ENCODE assay signal across 13 mouse cellular contexts in genomic region chr17:31836772-31837171, GRCm38 (mm10). TPM values are rescaled to one million over a fixed set of nuclear protein-coding genes. Genes with fewer than 3 reads are reported as not detected.
DNase-seq lines count a peak whose midpoint lies in the region; ATAC-seq and TF ChIP-seq lines count a peak whose summit lies in the region.
"Had no signal": no experiment of that assay in that cellular context is flagged by ENCODE, and none has a peak within 500 bp of the region (broad histone marks: within the 10 kb centered on the region; RNA-seq: fewer than 3 reads in every experiment).

No protein-coding gene starts in this region.

- H3K36me3 ChIP-seq in heart, embryonic 15.5 days: no peaks in the 10 kb centered on the region
- no peaks in the 10 kb centered on the region for H3K36me3 ChIP-seq in lung, postnatal 0 days (ENCODE audit: insufficient read depth, low read length)
- no peaks in the 10 kb centered on the region for H3K36me3 ChIP-seq in stomach, embryonic 15.5 days
- no peaks in the 10 kb centered on the region for H3K36me3 ChIP-seq in hindbrain, embryonic 11.5 days (ENCODE audit: control insufficient read depth, insufficient read depth, low read length)
- no peaks in the 10 kb centered on the region for H3K36me3 ChIP-seq in forebrain, embryonic 14.5 days (ENCODE audit: control insufficient read depth, insufficient read depth, low read length)

- whole genome bisulfite sequencing in heart, embryonic 15.5 days: 66% methylated on average over 7 of the region's 7 CpGs
- WGBS in lung, postnatal 0 days: 53% methylated on average over 7 of the region's 7 CpGs
- 46% methylated on average over 7 of the region's 7 CpGs for WGBS in lung, adult 2 months
- 52% methylated on average over 7 of the region's 7 CpGs for WGBS in stomach, embryonic 15.5 days
- WGBS in hindbrain, embryonic 11.5 days: 72% methylated on average over 7 of the region's 7 CpGs
- WGBS in forebrain, embryonic 14.5 days: 84% methylated on average over 7 of the region's 7 CpGs

- no peaks in the 10 kb centered on the region for H3K9me3 ChIP-seq in heart, embryonic 15.5 days (replicated peaks)
- H3K9me3 ChIP-seq in lung, postnatal 0 days (ENCODE audit: low read length): no peaks in the 10 kb centered on the region
- H3K9me3 ChIP-seq in stomach, embryonic 15.5 days: no peaks in the 10 kb centered on the region
- no peaks in the 10 kb centered on the region for H3K9me3 ChIP-seq in hindbrain, embryonic 11.5 days (ENCODE audit: control insufficient read depth, low read length)
- H3K9me3 ChIP-seq in forebrain, embryonic 14.5 days (replicated peaks; ENCODE audit: control insufficient read depth, low read length): no peaks in the 10 kb centered on the region

- peaks cover 59% of the 10 kb centered on the region for H3K4me1 ChIP-seq in heart, embryonic 15.5 days (replicated peaks)
- H3K4me1 ChIP-seq in lung, postnatal 0 days (ENCODE audit: insufficient read depth, low read depth, low read length): peaks cover 53% of the 10 kb centered on the region
- H3K4me1 ChIP-seq in lung, adult 2 months (ENCODE audit: control insufficient read depth, insufficient read depth, low read length): peaks cover 31% of the 10 kb centered on the region
- peaks cover 33% of the 10 kb centered on the region for H3K4me1 ChIP-seq in stomach, embryonic 15.5 days
- no peaks in the 10 kb centered on the region for H3K4me1 ChIP-seq in hindbrain, embryonic 11.5 days (replicated peaks; ENCODE audit: control insufficient read depth, insufficient read depth, low read length)
- H3K4me1 ChIP-seq in forebrain, embryonic 14.5 days (ENCODE audit: control insufficient read depth, insufficient read depth, low read length): no peaks in the 10 kb centered on the region

- ATAC-seq in heart, embryonic 15.5 days (replicated peaks; ENCODE audit: insufficient number of reproducible peaks, insufficient read depth, low FRiP score, low read depth): no peak
- no peak for ATAC-seq in lung, postnatal 0 days
- no peak for ATAC-seq in stomach, embryonic 15.5 days (ENCODE audit: insufficient read depth, low FRiP score, low read depth)
- no peak for ATAC-seq in hindbrain, embryonic 11.5 days (ENCODE audit: low FRiP score)
- ATAC-seq in forebrain, embryonic 14.5 days: no peak
- ATAC-seq: CD4-positive, CD25-positive, alpha-beta regulatory T cell, adult 4 months had no signal

- TF ChIP-seq EP300 in lung, postnatal 0 days (IDR thresholded peaks at IDR 0.05): no peak

- no peaks in the 10 kb centered on the region for H3K27me3 ChIP-seq in heart, embryonic 15.5 days
- H3K27me3 ChIP-seq in lung, postnatal 0 days (replicated peaks; ENCODE audit: insufficient read depth, low read length): no peaks in the 10 kb centered on the region
- H3K27me3 ChIP-seq in stomach, embryonic 15.5 days (replicated peaks): no peaks in the 10 kb centered on the region
- no peaks in the 10 kb centered on the region for H3K27me3 ChIP-seq in hindbrain, embryonic 11.5 days (ENCODE audit: control insufficient read depth, insufficient read depth, low read length)
- no peaks in the 10 kb centered on the region for H3K27me3 ChIP-seq in forebrain, embryonic 14.5 days (replicated peaks; ENCODE audit: control insufficient read depth, insufficient read depth, low read length)

- no peak overlapping the region for H3K4me3 ChIP-seq in heart, embryonic 15.5 days
- no peak overlapping the region for H3K4me3 ChIP-seq in lung, postnatal 0 days (ENCODE audit: low read depth, low read length)
- H3K4me3 ChIP-seq in lung, adult 2 months (replicated peaks; ENCODE audit: extremely low read depth, low read depth, low read length): no peak overlapping the region
- no peak overlapping the region for H3K4me3 ChIP-seq in stomach, embryonic 15.5 days (replicated peaks)
- no peak overlapping the region for H3K4me3 ChIP-seq in hindbrain, embryonic 11.5 days (ENCODE audit: low read depth, low read length)
- no peak overlapping the region for H3K4me3 ChIP-seq in forebrain, embryonic 14.5 days (ENCODE audit: low read depth, low read length)

- no peak overlapping the region for H3K4me2 ChIP-seq in heart, embryonic 15.5 days
- H3K4me2 ChIP-seq in lung, postnatal 0 days (replicated peaks; ENCODE audit: low read depth, low read length): no peak overlapping the region
- H3K4me2 ChIP-seq in stomach, embryonic 15.5 days: no peak overlapping the region
- H3K4me2 ChIP-seq in hindbrain, embryonic 11.5 days (replicated peaks; ENCODE audit: low read depth, low read length): no peak overlapping the region
- no peak overlapping the region for H3K4me2 ChIP-seq in forebrain, embryonic 14.5 days (ENCODE audit: low read length)

- TF ChIP-seq CTCF in lung, postnatal 0 days (IDR thresholded peaks at IDR 0.05): no peak
- TF ChIP-seq CTCF in lung, adult 2 months (IDR thresholded peaks at IDR 0.05; ENCODE audit: insufficient read depth, low read length): no peak

- H3K27ac ChIP-seq in heart, embryonic 15.5 days: peak overlapping the region; percentile 74; the same call in 1 of the 2 replicates
- H3K27ac ChIP-seq in lung, postnatal 0 days (ENCODE audit: low read length): peak overlapping the region; percentile 66
- peak overlapping the region; percentile 90; the same call in 1 of the 2 replicates for H3K27ac ChIP-seq in stomach, embryonic 15.5 days
- H3K27ac ChIP-seq in hindbrain, embryonic 11.5 days (ENCODE audit: low read depth, low read length): no peak overlapping the region
- H3K27ac ChIP-seq in forebrain, embryonic 14.5 days (ENCODE audit: low read depth, low read length): no peak overlapping the region

- no peak overlapping the region for H3K9ac ChIP-seq in heart, embryonic 15.5 days
- H3K9ac ChIP-seq in lung, postnatal 0 days (replicated peaks; ENCODE audit: low read depth): no peak overlapping the region
- no peak overlapping the region for H3K9ac ChIP-seq in stomach, embryonic 15.5 days
- no peak overlapping the region for H3K9ac ChIP-seq in hindbrain, embryonic 11.5 days (ENCODE audit: low read depth, low read length)
- no peak overlapping the region for H3K9ac ChIP-seq in forebrain, embryonic 14.5 days (ENCODE audit: low read length)

- TF ChIP-seq POLR2A in lung, adult 2 months (IDR thresholded peaks at IDR 0.05; ENCODE audit: borderline replicate concordance, extremely low read depth, low read depth, low read length): no peak

- no peak for DNase-seq in heart, adult 8-10 months (ENCODE audit: low spot score)
- peak; percentile 37 for DNase-seq in lung, postnatal 0 days (ENCODE audit: low spot score)
- DNase-seq in lung, adult 2 months: no peak
- peak; percentile 43 to 58 for DNase-seq in layer of hippocampus, adult 8-10 months (ENCODE audit: low spot score in 2 of 2)
- DNase-seq in hindbrain, embryonic 11.5 days (ENCODE audit: low spot score): no peak
- no peak for DNase-seq in forebrain, embryonic 14.5 days (ENCODE audit: low spot score)
- DNase-seq: adrenal gland, postnatal 25 days; cerebellum, adult 18-20 months; kidney, adult 18-20 months; lung, adult 18-20 months had no signal

RNA-seq across cellular contexts. Expression of gene Sik1, which starts 18.8 kb away (rescaled TPM):
- polyA plus RNA-seq in heart, embryonic 15.5 days (2015; fragmentation: Nextera tagmentation; extraction: Ambion mirVana): 16.4 and 22.5 TPM in 2 replicates
- 10 to 100 TPM; 19.0 to 34.0 (median 30.2) TPM for total RNA-seq in heart, adult 8-10 months (2022)
- 29.5 and 35.9 TPM in 2 replicates for polyA plus RNA-seq in lung, postnatal 0 days (2015; fragmentation: Nextera tagmentation; extraction: Ambion mirVana)
- 60.5 and 87.9 TPM in 2 replicates for polyA plus RNA-seq in lung, adult 2 months (2012; rRNA removed)
- 10 to 100 TPM; 13.2 to 22.2 (median 15.4) TPM for total RNA-seq in layer of hippocampus, adult 8-10 months (2022)
- polyA plus RNA-seq in stomach, embryonic 15.5 days (2015; fragmentation: Nextera tagmentation; extraction: Ambion mirVana): 19.6 and 21.8 TPM in 2 replicates
- 12.9 and 17.9 TPM in 2 replicates for polyA plus RNA-seq in hindbrain, embryonic 11.5 days (2014; fragmentation: Nextera tagmentation; extraction: Ambion mirVana)
- 12.2 and 14.7 TPM in 2 replicates for polyA plus RNA-seq in forebrain, embryonic 14.5 days (2014; fragmentation: Nextera tagmentation; extraction: Ambion mirVana)

Comparison
In these comparisons a context has a peak if more than half of its experiments do, and no peak if none do; other contexts are left out.
1. DNase-seq: peak in lung, postnatal 0 days (single experiment) and layer of hippocampus, adult 8-10 months (2 of 2); none in heart, adult 8-10 months (single experiment), lung, adult 2 months (single experiment), hindbrain, embryonic 11.5 days (single experiment) and forebrain, embryonic 14.5 days (single experiment).
2. H3K27ac ChIP-seq: peak in heart, embryonic 15.5 days (single experiment), lung, postnatal 0 days (single experiment) and stomach, embryonic 15.5 days (single experiment); none in hindbrain, embryonic 11.5 days (single experiment) and forebrain, embryonic 14.5 days (single experiment).